Mouse (Mus musculus): Measurements from ENCODE around the gene Fktn. TPM values are rescaled to one million over a fixed set of nuclear protein-coding genes. Genes with fewer than 3 reads are reported as not detected.
"Not testable (repeated sequence)": the region's sequence is repeated elsewhere in the genome, so short reads cannot be mapped to it uniquely, and the experiment has no call there.

Gene Fktn
- total RNA-seq, 2 experiments from 2014 or later: 31.0 to 33.7 TPM

DNA sequence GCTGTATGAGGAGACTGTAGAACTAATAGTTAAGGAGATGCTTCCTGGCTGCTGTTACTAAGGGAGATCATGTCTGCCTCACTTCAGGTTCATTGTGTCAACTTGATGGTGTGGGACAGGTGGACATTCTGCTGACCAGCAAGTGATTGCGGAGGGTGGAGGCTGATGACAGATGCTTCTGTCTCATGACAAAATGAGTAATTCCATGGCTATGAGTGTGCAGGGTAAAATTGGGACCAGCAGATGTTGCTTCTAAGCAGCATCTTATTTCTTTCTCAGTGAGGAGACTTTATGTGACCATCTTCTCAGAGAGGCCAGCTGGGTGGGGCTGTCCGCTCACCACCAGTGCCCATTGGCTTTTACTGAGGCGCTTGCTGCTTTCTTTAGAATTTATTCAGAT is 45.9 kb downstream of the Fktn start:
- DNase-seq (ENCODE audit: low spot score in 2 of 2): no peak
- intact Hi-C loops (cut with DNase I): no loop called here

DNA sequence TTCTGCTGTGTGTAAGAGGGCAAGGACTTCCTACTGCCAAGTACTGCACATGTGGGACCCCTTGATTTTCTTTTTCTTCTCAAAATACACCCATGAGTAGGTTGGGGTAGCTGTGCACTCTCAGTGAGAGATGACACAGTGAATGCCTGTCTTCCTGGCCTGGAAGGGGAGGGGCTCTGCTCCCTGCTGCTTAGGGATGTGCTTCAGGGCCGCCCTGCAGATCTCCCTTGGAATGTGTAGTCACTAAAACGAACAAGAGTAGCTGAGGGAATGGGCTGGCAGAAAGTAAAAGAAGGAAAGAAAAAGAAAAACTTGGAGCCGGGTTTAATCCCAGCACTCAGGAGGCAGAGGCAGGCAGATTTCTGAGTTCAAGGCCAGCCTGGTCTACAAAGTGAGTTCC is 48.7 kb downstream of the Fktn start:
- intact Hi-C loops (cut with DNase I): no loop called here
- DNase-seq (ENCODE audit: low spot score in 2 of 2): no peak

DNA sequence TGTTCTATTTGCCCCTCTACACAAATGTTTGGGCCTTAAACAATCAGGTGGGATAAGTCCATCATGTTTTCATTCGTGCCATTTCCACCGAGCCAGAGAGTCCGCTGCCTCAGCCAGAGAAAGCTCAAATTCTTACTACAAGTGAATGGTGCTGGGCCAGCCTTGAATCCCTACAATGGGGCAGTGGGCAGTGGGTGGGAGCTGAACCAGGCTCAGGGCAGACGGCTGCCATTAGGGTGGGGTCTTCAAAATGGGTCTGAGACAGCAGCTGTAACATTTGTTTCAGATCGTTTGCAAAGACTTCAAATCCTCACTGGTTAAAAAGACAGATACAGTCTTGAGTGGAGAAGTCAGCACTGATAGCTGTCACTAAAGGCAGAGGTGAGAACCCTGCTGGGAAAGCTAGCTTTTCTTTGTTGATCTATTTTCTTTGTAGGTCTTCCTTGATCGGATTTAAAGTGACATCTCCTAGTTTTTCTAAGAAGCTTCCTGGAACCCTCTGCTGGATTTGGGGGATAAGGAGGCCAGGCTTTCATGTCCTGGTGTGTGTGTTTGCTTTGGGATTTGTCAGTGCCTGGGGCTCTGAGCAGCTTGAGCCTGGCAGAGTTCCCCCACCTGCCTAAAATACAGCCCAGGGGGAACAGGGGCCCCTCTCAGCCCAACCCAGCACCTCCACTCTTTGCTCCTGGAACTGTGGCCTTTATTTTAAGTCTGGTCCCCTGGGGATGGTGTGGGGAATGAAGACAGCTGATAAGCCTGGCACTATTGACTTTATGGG is 57.3 kb downstream of the Fktn start:
- DNase-seq (ENCODE audit: low spot score in 2 of 2): no peak
- intact Hi-C loops (cut with DNase I): no loop called here

DNA sequence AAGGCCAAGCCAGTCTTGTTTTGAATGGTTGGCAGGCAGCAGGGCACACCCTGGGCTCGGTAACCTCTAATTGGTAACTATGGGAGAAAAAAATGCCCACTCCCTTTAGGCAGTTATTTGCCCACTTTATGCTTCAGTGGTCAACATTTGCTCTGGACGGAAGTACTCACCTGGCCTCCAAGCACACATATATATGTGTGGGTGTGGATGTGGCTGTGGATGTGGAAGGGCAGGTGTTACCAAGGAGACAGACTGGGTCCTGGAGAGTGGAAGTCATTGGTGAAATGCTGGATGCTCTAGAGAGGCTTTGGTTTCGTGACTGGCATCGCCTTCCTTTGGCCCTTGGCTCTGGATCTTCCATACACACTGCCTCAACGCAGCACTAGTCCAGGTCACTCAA is 58.2 kb downstream of the Fktn start:
- DNase-seq (ENCODE audit: low spot score in 2 of 2): no peak
- intact Hi-C loops (cut with DNase I): no loop called here

DNA sequence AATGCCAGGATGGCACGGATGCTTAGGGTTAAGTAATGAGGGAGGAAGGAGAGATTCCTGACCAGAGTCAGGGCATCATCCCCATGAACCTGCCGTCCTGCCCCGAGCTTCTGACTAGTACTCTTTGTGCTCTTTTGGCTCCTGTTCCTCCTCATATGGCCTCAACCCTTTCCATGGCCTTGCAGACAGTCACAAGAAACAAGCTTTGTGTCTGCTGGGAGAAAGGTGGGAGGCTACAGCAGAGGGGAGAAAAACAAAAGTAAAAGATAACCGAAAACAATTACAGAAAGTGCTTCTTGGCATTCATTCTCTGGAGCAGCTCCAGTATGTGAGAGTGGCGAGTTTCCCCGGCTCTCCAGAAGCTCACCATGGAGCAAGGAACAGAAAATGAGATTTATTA is 60.1 kb downstream of the Fktn start:
- intact Hi-C loops (cut with DNase I): no loop called here

DNA sequence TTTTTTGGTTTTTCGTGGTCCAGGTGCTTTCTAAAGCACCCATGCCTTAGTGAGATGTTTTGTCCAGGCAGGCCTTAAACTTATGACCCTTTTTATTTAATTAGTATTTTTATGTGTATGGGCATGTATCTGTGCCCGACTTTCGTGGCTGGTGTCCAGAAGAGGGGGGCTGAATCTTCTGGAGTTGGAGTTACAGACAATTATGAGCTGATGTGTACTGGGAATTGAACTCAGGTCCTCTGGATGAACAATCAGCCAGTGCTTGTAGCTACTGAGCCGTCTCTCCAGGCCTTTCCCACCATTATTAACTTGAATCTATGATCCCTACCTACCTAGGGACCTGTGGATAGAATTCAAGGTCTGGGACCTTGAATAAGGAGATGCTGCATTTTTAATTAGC is 67.6 kb downstream of the Fktn start:
- DNase-seq (ENCODE audit: low spot score in 2 of 2): no peak
- intact Hi-C loops (cut with DNase I): no loop called here

More for the DNA sequence above, 60.1 kb downstream of the Fktn start:
- DNase-seq (ENCODE audit: low spot score in 2 of 2): no peak

DNA sequence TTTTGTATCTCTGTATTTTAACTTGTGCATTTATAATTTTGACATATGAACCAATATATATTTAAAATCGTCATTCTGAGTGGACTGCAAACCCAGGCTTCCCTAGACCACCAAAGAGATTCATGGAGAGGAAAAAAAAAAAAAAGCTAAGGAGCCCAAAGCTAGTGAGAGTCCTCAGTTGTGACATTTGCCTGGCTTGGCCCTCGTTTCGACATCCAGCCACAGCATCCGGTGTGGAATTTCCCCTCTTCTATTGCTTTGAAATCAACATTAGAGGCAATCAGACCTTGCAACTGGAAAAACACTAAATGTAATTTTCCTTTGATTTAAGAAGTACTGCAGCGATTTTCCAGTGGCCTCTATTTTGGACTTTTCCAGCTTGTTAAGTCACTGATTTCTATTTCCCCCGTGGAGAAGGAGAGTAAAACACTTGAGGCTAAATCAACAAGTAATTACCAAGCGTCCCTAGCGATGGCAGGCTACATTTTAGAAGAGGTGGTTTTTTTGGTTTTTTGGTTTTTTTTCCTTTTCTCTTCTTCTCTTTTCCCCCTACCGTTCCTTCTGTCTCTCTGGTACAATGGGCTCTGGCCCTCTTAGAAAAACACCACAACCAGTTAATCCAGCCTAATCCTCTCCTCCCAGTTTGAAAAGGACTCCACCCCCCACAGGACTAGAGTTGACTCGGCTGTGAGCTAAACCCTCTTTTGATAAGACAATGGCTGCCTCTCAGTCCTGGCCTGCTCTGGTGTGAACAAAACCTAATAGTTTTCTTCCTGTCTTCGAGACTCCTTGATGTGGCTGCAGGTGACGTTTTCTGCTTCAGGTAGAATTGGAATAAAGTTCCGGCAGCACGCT is 68.6 kb downstream of the Fktn start:
- intact Hi-C loops (cut with DNase I): no loop called here
- DNase-seq (ENCODE audit: low spot score in 2 of 2): no peak

DNA sequence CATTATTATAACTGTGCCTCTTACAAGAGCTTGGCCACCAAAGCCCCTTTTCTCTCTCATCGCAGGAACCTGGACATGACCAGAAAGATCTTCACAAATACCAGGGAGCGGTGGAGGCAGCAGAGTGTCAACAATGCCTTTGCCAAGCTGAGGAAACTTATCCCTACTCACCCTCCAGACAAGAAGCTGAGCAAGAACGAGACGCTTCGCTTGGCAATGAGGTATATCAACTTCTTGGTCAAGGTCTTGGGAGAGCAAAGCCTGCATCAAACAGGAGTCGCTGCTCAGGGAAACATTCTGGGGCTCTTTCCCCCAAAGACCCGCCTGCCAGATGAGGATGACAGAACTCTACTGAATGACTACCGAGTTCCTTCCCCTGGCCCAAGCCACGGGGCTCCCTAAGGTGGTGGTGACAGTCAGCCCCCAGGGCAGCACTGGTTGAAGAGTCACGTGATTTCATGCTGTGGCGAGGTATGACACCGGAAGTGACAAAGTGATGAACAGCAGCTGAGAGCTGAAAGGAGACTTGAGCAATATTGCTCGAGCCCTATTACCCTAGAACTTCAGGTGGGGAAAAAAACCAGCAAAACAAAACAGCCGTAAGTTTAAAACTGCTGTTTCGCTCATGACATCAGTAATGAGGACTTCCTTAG is 72.1 kb downstream of the Fktn start:
- DNase-seq (ENCODE audit: low spot score in 2 of 2): no peak
- intact Hi-C loops (cut with DNase I): no loop called here

DNA sequence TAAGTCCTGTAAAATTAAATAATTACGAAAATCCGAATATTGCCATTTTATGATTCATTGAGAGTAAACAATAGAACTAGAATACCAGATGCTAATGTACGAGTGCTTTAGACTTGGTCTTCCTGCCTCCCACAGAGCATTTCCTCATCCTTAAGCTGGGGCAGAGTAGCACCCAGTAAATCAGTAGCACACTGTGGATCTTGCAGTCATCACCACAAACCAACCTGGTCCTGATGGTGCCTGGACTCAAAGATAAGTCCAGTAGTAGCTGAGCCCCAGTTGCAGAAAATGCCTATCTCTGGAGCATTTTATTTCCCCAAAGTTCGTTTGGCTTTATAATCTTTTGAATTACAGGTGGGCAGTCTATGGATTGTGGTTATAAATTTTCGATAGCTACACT is 73.1 kb downstream of the Fktn start:
- DNase-seq (ENCODE audit: low spot score in 2 of 2): no peak
- intact Hi-C loops (cut with DNase I): no loop called here

DNA sequence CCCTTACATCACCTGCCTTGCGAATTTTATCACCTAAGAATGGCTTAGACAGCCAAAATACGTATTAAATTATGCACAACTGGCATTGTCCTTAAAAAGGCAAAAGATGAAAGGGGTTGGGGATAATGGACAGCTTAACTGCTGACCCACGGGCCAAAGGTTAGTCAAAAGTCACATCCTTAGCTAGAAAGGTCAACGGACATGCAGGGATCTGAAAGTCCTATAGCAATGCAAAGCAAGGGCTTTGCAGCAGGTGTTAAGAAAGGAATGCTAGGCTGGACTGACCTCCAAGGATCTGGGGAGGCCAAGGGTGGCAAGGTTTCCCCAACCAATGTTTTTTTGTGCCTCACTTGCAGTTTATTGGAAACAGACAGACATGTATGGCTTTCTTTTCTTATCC is 75.5 kb downstream of the Fktn start:
- intact Hi-C loops (cut with DNase I): no loop called here
- DNase-seq (ENCODE audit: low spot score in 2 of 2): no peak

DNA sequence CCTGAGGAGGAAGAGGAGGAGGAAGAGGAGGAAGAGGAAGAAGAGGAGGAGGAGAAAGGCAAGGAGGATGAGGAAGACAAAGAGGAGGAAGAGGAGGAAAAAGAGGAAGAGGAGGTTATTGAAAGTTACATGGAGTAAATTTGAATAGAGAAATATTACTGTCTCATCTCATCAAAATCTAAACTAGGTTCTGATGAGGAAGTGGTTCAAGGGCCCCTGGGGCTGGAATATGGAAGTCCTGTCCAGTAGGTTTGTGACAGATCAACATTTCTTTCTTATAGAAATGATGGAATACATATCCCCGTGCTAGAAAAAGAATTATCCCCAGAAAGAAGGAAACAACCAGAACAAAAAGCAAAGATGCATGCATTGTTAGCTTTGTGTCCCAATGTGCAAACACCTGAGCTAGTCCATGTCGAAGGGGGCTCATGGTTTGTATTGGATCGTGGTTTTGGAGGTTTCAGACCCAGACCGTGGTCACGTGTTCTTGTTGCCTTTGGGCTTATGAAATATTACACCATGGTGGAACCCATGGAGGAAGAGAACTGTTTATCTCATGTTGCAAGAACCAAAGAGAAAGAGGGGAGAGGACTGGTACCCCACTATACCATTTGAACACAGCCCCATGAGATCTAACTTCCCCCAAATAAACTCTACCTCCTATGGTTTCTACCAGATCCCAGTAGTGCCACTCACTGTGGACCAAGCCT is 80.6 kb downstream of the Fktn start:
- DNase-seq (ENCODE audit: low spot score in 2 of 2): no peak

DNA sequence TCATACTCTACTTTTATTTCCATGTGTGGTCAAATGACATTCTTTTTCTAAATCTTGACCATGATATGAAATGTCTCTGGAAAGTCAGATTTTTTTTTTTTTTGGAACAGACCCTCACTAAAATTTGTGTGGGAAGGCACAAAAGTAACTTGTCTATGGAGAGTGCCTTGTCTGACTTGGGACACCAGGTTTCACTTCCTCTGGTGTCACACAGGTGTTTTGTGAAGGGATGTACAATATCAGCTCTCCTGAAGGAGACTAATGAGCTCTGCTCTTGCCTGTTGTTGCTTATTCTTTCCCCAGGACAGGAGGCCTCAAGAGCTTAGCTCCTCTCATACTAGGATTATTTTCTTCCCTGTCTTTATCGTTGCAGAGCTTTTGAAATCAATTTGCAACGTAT is 81.3 kb downstream of the Fktn start:
- no peak for DNase-seq (ENCODE audit: low spot score in 2 of 2)
- intact Hi-C loops (cut with DNase I): no loop called here

More for the DNA sequence above, 80.6 kb downstream of the Fktn start:
- intact Hi-C loops (cut with DNase I): no loop called here

DNA sequence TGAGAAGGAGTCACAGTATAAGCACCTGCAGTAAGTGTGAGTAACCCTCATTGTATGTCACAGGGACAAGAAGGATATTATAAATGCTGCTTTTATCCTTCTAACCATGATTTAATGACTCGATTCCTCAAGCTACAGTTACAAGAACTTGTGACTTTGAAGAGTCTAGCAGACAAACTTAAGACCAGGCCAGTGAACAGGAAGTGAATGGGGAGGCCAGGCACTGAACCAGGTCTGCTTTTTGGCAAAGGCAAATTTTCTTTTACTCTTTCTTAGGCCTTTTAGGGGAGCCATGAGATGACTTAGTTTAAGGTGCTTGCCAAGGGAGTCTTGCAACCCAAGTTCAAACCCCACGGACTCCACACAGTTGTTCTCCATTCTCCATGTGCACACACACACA is 81.9 kb downstream of the Fktn start:
- DNase-seq (ENCODE audit: low spot score in 2 of 2): no peak
- intact Hi-C loops (cut with DNase I): no loop called here

DNA sequence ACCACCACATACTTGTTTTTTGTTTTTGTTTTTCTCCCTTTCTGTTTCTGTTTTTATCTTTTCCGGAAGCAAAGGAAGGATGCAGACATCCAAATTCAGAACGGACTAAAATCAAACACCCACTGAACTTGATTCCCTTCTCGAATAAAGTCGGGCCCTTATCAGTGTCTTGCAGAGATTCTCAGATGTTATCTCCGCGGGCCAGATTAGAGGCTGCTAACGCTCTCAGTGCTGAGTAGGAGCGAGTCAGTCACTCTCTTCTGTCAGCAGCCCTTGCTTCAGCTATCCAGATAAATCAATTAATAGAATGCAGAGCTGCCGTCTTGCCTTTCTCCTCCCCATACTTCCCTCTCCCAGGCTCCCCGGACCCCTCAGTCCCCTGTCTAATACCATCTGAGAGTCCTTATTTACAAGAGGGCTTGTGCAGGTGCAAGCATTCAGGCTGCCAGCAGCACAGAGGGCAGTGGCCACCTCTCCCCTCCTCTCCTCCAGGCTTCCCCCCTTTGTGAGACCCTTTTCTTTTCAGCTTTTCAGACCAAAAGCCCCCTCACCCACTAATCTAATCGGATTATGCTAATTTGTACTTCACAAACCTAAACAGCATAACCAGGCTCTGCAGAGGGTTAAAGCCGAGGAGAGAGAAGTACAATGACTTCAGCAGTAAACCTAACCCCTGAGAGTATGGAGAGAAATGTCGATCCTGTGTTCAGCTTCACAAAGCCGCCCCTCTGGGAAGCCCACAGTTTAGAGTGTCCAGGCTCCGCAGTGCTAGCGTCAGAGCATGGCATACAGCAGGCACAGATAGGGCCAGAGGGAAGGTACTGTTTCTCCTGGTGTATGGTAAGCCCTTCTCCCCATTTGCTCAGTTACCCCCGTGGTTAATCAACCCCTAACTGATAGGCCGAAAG is 83.3 kb downstream of the Fktn start:
- intact Hi-C loops (cut with DNase I): no loop called here
- no peak for DNase-seq (ENCODE audit: low spot score in 2 of 2)

DNA sequence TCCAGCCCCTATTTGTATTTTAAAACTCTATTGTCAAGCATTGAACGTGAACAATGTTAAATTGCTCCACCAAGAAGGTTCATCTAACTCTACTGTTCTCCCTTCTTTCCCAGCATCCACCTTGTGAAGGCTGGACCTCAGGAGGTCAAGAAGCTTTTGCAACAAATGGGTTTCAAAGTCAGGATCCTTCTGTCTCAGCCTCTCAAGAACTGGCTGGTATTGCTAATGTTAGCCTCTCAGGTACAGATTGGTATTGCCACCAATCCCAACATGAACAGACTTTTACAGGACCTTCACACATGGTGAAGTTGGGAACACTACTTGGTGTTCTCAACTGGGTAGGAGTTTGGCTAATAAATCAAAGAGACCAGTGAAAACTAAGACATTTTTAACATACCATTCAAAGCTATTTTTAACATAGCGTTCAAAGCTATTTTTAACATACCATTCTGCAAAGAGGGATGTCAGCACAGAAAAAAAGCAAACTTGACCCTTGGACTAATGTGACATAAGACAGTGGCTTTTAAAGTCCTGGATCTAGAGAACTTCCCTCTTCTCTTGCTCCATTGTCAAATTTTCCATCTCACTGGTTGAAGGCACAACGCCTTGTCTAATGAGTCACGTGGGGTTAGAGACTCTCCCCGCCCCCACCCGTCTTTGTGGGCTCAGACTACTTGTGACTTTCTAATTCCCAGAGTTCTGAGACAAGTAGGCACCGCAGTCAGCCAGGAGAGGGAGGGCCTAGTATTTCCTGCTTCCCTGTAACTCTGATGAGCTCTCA is 85.3 kb downstream of the Fktn start:
- intact Hi-C loops (cut with DNase I): no loop called here
- DNase-seq (ENCODE audit: low spot score in 2 of 2): no peak

DNA sequence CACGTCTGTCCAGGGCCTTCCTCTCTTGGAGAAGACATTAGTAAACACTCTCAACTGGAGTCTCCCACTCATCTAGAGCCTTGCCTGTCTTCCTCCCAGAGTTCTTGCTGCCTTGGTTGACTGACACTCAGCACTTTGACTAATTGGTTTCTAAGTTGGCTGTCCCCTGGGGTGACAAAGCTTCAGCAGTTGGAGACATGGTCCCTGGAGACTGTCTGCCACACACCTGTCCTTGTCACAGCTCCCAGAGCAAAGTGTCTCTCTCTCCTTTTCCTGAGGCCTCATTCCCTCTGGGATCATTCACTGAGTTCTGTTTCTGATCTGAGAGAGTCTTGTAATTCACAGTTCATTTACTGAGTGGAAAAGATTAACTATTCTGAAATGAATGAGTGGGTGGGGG is 86.0 kb downstream of the Fktn start:
- intact Hi-C loops (cut with DNase I): no loop called here
- no peak for DNase-seq (ENCODE audit: low spot score in 2 of 2)

DNA sequence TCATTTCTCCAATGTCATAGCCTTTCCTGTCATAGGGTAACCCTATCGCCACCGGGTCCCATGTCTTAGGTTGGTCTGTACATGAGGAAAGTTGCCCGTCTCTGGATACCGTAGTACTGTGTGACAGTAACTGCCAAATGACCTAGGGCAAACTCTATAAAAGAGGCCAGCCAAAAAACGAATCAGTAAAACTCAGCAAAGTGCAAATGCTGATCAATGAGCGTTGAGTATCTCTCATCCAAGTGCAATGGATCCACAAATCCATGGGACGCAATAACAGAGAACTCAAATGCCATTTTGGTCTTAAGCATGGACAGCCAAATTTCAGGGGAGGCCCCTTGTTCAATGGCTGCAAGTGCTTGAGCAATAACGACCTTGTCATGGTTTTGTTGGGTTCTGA is 89.9 kb downstream of the Fktn start:
- DNase-seq (ENCODE audit: low spot score in 2 of 2); intact Hi-C loops (cut with DNase I): not testable (repeated sequence)

DNA sequence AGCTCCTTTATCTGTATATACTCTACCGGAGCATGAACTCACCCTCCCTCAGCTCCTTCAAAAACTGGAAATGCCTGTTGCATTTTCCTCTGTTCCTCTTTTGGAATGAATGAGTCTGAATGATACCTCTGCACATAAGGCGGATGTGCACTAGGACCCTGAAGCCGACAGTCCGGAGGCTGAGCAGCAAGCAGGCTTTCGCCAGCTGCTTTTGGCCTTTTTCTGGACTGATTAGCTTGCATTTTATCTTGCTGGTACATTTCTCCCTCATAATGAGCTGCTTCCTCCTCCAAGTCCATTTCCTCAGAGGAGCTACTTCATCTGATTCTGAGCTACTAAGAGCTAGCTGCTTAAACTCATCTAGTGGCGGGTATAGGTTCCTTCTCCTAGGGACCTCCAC is 92.6 kb downstream of the Fktn start:
- DNase-seq (ENCODE audit: low spot score in 2 of 2); intact Hi-C loops (cut with DNase I): not testable (repeated sequence)

Data from left cerebral cortex, postnatal 14 days (tissue).